Mouse (Mus musculus): ENCODE measurements at regions not wholly inside any gene's neighbourhood (a gene's known extent, or its start where the extent isn't known, plus 50 kb on each side); places are given as distances from the start of the nearest gene placed in this dataset.
"Not testable (repeated sequence)": the region's sequence is repeated elsewhere in the genome, so short reads cannot be mapped to it uniquely, and the experiment has no call there.

DNA sequence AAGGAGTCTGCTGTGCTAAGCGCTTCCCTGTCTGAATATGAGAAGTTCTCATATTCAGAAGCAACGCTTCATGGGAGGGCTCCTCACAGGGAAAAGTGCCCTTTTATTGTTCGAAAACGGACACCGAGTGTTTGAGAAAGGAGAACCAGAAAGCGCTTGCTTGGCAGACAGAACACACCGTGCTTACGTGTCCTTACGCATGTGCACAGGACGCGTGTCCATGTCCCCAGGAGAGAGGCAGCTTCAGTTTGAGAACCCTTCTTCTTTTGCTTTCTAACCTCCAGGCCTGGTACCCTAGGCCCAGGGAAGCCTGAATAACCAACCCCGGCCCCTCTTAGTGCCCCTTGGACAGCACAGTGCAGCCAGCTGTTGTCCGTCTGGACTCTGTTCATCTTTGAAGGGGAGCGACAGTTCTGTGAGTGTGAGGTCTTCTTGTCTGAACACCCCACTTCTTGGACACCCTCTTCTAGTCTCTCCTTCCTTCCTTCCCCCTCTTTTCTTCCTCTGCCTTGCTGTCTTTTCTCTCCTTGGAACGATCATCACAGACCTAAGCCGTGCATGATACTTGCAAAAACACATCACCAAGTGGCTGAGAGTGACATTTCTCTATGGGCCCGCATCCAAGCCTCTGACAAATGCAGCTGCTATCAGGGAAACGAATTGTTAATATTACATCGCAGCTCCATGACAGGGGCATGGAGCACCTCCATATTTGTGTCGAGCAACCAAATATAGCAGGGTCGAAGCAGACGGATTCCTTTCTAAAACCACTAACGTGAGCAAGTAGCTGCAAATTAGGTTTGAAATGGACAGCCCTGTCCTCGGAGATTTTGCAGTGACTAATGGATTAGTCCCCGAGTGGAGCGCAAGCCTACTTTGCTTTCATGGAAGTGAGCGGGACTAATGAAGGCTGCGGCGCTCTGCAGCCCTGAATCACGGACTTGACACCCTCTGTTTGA lies 149.9 kb upstream of the Sulf2 start:
- 81% methylated on average over 30 of the region's 30 CpGs for WGBS
- no peaks in the 10 kb centered on the region for H3K36me3 ChIP-seq (ENCODE audit: control insufficient read depth, insufficient read depth, low read length)

DNA sequence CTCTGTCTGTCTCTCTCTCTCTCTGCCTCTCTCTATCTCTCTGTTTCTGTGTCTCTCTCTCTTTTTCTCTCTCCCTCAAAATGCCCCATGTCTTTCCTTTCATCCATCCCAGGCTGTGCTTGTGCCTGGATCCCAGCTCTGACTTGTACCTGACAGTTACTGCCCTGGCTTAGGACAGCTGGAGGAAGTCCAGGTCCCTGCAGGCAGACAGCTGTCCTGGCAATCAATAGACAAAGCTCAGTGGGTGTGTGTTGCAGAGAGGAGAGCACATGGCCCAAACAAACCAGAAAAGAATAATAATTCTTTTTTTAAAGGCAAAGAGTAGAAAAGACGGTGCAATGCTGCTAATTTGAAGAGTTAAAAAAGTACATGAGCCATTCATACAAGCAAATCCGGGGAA lies 148.4 kb upstream of the Sulf2 start:
- H3K27me3 ChIP-seq (ENCODE audit: control insufficient read depth, insufficient read depth, low read length) = no peaks in the 10 kb centered on the region
- DNase-seq (ENCODE audit: low spot score) = no peak
- ATAC-seq (replicated peaks; ENCODE audit: low FRiP score) = no peak
- no peak overlapping the region for H3K9ac ChIP-seq (ENCODE audit: low read length)
- H3K9me3 ChIP-seq (ENCODE audit: control insufficient read depth, low read length) = no peaks in the 10 kb centered on the region
- H3K4me3 ChIP-seq (ENCODE audit: low read depth, low read length) = no peak overlapping the region
- no peak overlapping the region for H3K4me2 ChIP-seq (ENCODE audit: low read depth, low read length, severe bottlenecking)
- peaks cover 2% of the 10 kb centered on the region; the same call in 1 of the 2 replicates for H3K4me1 ChIP-seq (replicated peaks; ENCODE audit: control insufficient read depth, insufficient read depth, low read length)
- H3K27ac ChIP-seq (ENCODE audit: low read depth, low read length) = no peak overlapping the region
- 80% methylated on average over 2 of the region's 2 CpGs for WGBS
- no peaks in the 10 kb centered on the region for H3K36me3 ChIP-seq (ENCODE audit: control insufficient read depth, insufficient read depth, low read length)

More for the DNA sequence above, 149.9 kb upstream of the Sulf2 start:
- H3K27ac ChIP-seq (ENCODE audit: low read depth, low read length) = no peak overlapping the region
- DNase-seq (ENCODE audit: low spot score) = no peak
- no peaks in the 10 kb centered on the region for H3K27me3 ChIP-seq (ENCODE audit: control insufficient read depth, insufficient read depth, low read length)
- no peak overlapping the region for H3K4me2 ChIP-seq (ENCODE audit: low read depth, low read length, severe bottlenecking)
- H3K4me1 ChIP-seq (replicated peaks; ENCODE audit: control insufficient read depth, insufficient read depth, low read length) = peaks cover 2% of the 10 kb centered on the region; the same call in 1 of the 2 replicates
- H3K4me3 ChIP-seq (ENCODE audit: low read depth, low read length) = no peak overlapping the region
- no peak overlapping the region for H3K9ac ChIP-seq (ENCODE audit: low read length)
- no peaks in the 10 kb centered on the region for H3K9me3 ChIP-seq (ENCODE audit: control insufficient read depth, low read length)
- ATAC-seq (replicated peaks; ENCODE audit: low FRiP score) = no peak

DNA sequence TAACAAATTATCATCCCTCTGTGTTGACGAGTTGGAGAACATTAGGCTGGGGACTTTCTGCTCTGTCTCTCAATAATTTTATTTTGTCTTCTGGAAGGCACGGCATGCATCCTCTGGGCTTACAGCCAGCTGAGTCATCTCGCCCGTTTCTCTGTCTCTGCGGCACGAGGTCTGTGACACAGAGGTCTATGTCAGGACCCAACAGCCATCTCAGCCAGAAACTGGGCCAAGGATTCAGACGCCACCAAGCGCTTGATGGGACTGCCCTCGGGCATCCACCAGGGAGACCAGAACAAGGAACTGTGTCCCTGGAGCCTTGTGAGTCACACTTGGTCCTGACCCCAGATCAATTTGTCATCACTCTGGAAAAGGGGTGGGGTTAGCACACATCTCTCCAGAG lies 145.7 kb upstream of the Sulf2 start:
- no peak for ATAC-seq (replicated peaks; ENCODE audit: low FRiP score)
- H3K27me3 ChIP-seq (ENCODE audit: control insufficient read depth, insufficient read depth, low read length) = no peaks in the 10 kb centered on the region
- 92% methylated on average over 9 of the region's 9 CpGs for WGBS
- H3K36me3 ChIP-seq (ENCODE audit: control insufficient read depth, insufficient read depth, low read length) = no peaks in the 10 kb centered on the region
- no peak overlapping the region for H3K9ac ChIP-seq (ENCODE audit: low read length)
- no peak overlapping the region for H3K4me2 ChIP-seq (ENCODE audit: low read depth, low read length, severe bottlenecking)
- H3K27ac ChIP-seq (ENCODE audit: low read depth, low read length) = no peak overlapping the region
- no peak overlapping the region for H3K4me3 ChIP-seq (ENCODE audit: low read depth, low read length)
- no peak for DNase-seq (ENCODE audit: low spot score)
- no peaks in the 10 kb centered on the region; the same call in 1 of the 2 replicates for H3K4me1 ChIP-seq (replicated peaks; ENCODE audit: control insufficient read depth, insufficient read depth, low read length)
- H3K9me3 ChIP-seq (ENCODE audit: control insufficient read depth, low read length) = no peaks in the 10 kb centered on the region

DNA sequence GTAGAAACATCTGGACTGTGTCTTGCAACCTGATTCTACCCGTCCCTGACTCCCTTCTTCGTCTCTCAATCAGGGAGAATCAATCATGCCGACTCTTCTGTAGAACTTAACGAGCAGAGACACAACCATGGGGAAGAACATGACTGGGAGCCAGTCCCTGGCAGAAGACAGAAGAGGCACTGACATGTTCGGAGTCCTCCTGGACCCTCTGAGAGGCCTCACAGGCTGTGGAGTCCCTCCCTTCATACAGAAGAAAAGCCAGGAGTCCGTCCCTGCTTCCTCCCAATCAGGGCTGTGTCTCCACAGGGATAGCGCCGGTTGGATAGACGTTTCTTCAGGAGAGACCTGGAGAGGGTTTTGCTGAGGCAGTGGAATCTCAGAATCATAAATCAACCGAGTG lies 139.2 kb upstream of the Sulf2 start:
- H3K4me3 ChIP-seq (ENCODE audit: low read depth, low read length) = no peak overlapping the region
- H3K27ac ChIP-seq (ENCODE audit: low read depth, low read length) = no peak overlapping the region
- no peak overlapping the region for H3K9ac ChIP-seq (ENCODE audit: low read length)
- no peaks in the 10 kb centered on the region for H3K27me3 ChIP-seq (ENCODE audit: control insufficient read depth, insufficient read depth, low read length)
- peaks cover 4% of the 10 kb centered on the region; the same call in 1 of the 2 replicates for H3K4me1 ChIP-seq (replicated peaks; ENCODE audit: control insufficient read depth, insufficient read depth, low read length)
- DNase-seq (ENCODE audit: low spot score) (no peak), ATAC-seq (replicated peaks; ENCODE audit: low FRiP score) (no peak)
- no peaks in the 10 kb centered on the region for H3K36me3 ChIP-seq (ENCODE audit: control insufficient read depth, insufficient read depth, low read length)
- no peaks in the 10 kb centered on the region for H3K9me3 ChIP-seq (ENCODE audit: control insufficient read depth, low read length)
- 79% methylated on average over 10 of the region's 10 CpGs for WGBS
- no peak overlapping the region for H3K4me2 ChIP-seq (ENCODE audit: low read depth, low read length, severe bottlenecking)

DNA sequence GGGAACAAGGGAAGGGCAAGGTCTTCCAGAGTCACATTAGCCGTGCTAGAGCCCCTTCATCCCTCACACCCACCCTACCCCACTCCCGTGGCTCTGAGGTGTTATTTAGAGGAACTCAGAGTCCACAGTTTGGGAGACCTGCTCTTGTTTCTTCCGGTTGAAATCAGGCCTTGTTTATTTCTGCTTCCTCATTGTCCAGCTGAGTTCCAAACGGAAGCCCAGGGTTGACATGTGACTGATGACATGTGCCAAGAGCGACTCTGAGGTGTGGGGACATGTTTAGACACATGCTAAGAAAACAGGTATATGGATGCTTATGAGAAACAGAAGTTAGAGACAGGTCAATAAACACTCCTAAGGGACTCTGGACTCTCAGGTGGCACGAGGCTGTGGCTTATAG lies 137.5 kb upstream of the Sulf2 start:
- H3K36me3 ChIP-seq (ENCODE audit: control insufficient read depth, insufficient read depth, low read length) = no peaks in the 10 kb centered on the region
- peaks cover 4% of the 10 kb centered on the region; the same call in 1 of the 2 replicates for H3K4me1 ChIP-seq (replicated peaks; ENCODE audit: control insufficient read depth, insufficient read depth, low read length)
- 85% methylated on average over 6 of the region's 6 CpGs for WGBS
- H3K9ac ChIP-seq (ENCODE audit: low read length) = no peak overlapping the region
- H3K27ac ChIP-seq (ENCODE audit: low read depth, low read length) = no peak overlapping the region
- ATAC-seq (replicated peaks; ENCODE audit: low FRiP score) (no peak), DNase-seq (ENCODE audit: low spot score) (no peak)
- H3K4me3 ChIP-seq (ENCODE audit: low read depth, low read length) = no peak overlapping the region
- H3K27me3 ChIP-seq (ENCODE audit: control insufficient read depth, insufficient read depth, low read length) = no peaks in the 10 kb centered on the region
- H3K9me3 ChIP-seq (ENCODE audit: control insufficient read depth, low read length) = no peaks in the 10 kb centered on the region
- H3K4me2 ChIP-seq (ENCODE audit: low read depth, low read length, severe bottlenecking) = no peak overlapping the region

DNA sequence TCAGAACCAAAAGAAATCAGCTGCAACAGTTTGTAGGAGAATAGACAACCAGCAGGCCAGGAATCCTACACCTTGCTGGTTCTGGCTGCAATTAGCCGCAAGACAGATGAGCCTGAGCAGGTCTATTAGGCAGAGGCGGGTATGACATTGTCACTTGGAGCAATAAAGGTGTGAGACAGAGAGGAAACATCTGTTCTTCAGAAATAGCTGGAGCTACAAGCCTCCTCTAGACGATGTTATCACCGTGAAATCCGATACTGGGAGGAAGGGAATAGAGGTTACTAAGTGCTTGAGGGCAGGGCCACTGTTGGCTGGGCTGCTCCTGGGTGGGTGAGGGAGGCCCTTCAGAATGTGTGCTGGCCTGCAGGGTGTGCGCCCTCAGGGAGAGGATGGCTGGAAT lies 135.8 kb upstream of the Sulf2 start:
- Histone ChIP-seq H3K36me3 (ENCODE audit: control insufficient read depth, insufficient read depth, low read length) (no peaks in the 10 kb centered on the region), H3K9ac (ENCODE audit: low read length) (no peak overlapping the region), H3K27ac (ENCODE audit: low read depth, low read length) (no peak overlapping the region), H3K27me3 (ENCODE audit: control insufficient read depth, insufficient read depth, low read length) (no peaks in the 10 kb centered on the region), H3K9me3 (ENCODE audit: control insufficient read depth, low read length) (no peaks in the 10 kb centered on the region), H3K4me2 (ENCODE audit: low read depth, low read length, severe bottlenecking) (no peak overlapping the region), H3K4me3 (ENCODE audit: low read depth, low read length) (no peak overlapping the region), H3K4me1 (replicated peaks; ENCODE audit: control insufficient read depth, insufficient read depth, low read length) (peaks cover 4% of the 10 kb centered on the region; the same call in 1 of the 2 replicates)
- 46% methylated on average over 6 of the region's 6 CpGs for WGBS
- DNase-seq (ENCODE audit: low spot score) = no peak
- ATAC-seq (replicated peaks; ENCODE audit: low FRiP score) = no peak

DNA sequence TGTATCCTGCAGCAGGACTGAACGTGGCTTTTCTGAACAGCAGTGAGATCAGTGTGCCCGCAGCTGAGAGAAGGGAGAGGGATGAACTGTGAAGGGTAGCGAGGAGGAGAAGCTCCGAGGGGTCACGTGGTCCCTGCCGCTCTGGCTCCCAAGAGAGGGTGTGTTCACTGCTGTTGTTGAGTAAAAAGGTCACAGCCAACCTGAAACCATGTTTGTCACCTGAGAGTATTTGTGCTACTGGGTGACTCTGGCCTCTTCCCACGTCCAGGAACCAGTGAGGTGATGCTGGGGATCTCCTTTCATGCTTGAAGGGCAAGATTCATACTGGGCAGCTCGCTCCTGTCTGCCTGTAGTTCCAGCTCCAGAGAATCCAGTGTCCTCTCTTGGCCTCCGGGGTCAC lies 135.4 kb upstream of the Sulf2 start:
- Histone ChIP-seq H3K27me3 (ENCODE audit: control insufficient read depth, insufficient read depth, low read length) (no peaks in the 10 kb centered on the region), H3K4me3 (ENCODE audit: low read depth, low read length) (no peak overlapping the region), H3K27ac (ENCODE audit: low read depth, low read length) (no peak overlapping the region), H3K36me3 (ENCODE audit: control insufficient read depth, insufficient read depth, low read length) (no peaks in the 10 kb centered on the region), H3K9me3 (ENCODE audit: control insufficient read depth, low read length) (no peaks in the 10 kb centered on the region), H3K4me1 (replicated peaks; ENCODE audit: control insufficient read depth, insufficient read depth, low read length) (peaks cover 4% of the 10 kb centered on the region; the same call in 1 of the 2 replicates), H3K4me2 (ENCODE audit: low read depth, low read length, severe bottlenecking) (no peak overlapping the region), H3K9ac (ENCODE audit: low read length) (no peak overlapping the region)
- DNase-seq (ENCODE audit: low spot score) (no peak), ATAC-seq (replicated peaks; ENCODE audit: low FRiP score) (no peak)
- WGBS = 60% methylated on average over 9 of the region's 9 CpGs

DNA sequence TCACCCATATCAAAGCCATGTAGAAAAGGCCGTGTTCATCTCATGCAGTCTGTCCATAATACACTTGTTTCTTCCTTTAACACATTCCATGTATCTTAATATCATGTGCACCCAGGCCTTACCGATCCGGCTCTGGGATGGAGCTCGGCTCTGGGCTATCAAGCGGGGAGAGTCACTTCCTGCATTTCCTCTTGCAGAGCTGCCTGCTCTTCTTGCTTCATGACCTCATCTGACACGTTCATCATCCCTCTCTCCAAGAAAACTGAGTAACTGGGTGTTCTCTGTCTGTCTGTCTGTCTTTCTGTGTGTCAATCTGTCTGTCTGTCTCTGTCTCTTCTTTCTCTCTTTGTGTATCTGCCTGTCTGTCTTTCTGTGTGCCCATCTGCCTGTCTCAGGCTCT lies 133.7 kb upstream of the Sulf2 start:
- Histone ChIP-seq H3K9ac (ENCODE audit: low read length) (no peak overlapping the region), H3K4me3 (ENCODE audit: low read depth, low read length) (no peak overlapping the region), H3K27ac (ENCODE audit: low read depth, low read length) (no peak overlapping the region), H3K4me2 (ENCODE audit: low read depth, low read length, severe bottlenecking) (no peak overlapping the region), H3K9me3 (ENCODE audit: control insufficient read depth, low read length) (no peaks in the 10 kb centered on the region), H3K27me3 (ENCODE audit: control insufficient read depth, insufficient read depth, low read length) (no peaks in the 10 kb centered on the region), H3K36me3 (ENCODE audit: control insufficient read depth, insufficient read depth, low read length) (no peaks in the 10 kb centered on the region), H3K4me1 (replicated peaks; ENCODE audit: control insufficient read depth, insufficient read depth, low read length) (peaks cover 4% of the 10 kb centered on the region; the same call in 1 of the 2 replicates)
- 82% methylated on average over 6 of the region's 6 CpGs for WGBS
- DNase-seq (ENCODE audit: low spot score) (no peak), ATAC-seq (replicated peaks; ENCODE audit: low FRiP score) (no peak)

DNA sequence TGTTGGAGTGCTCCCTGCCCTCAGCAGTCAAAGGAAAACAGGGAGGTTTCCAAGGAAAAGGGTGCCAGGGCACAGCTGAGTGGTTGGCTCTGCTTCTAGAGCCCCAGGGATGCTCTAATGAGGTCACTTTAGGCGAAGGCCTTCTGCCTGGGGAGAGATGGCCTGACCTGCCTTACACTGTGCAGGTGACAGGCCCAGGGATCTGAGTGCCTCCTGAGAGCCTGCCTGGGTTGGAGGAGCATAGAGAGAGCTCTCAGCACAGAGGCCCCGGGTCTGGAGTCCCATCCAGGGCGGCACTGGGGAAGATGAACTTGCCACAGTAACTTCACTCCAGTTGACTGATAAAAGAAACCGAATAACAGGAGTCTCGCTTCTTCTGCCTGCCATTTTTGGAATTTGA lies 125.7 kb upstream of the Sulf2 start:
- H3K4me3 ChIP-seq (ENCODE audit: low read depth, low read length); H3K4me2 ChIP-seq (ENCODE audit: low read depth, low read length, severe bottlenecking); H3K4me1 ChIP-seq (replicated peaks; ENCODE audit: control insufficient read depth, insufficient read depth, low read length); H3K9me3 ChIP-seq (ENCODE audit: control insufficient read depth, low read length); DNase-seq (ENCODE audit: low spot score); H3K27ac ChIP-seq (ENCODE audit: low read depth, low read length); ATAC-seq (replicated peaks; ENCODE audit: low FRiP score); H3K36me3 ChIP-seq (ENCODE audit: control insufficient read depth, insufficient read depth, low read length); H3K9ac ChIP-seq (ENCODE audit: low read length); H3K27me3 ChIP-seq (ENCODE audit: control insufficient read depth, insufficient read depth, low read length): not testable (repeated sequence)
- WGBS = no CpG with 5 or more reads among the region's 5 CpGs
